Mouse (Mus musculus): ENCODE results near the gene Ascc2. TPM values are rescaled to one million over a fixed set of nuclear protein-coding genes. Genes with fewer than 3 reads are reported as not detected.
A peak's percentile ranks its signal among the peaks of the same experiment; 100 is the strongest.
"Not testable (repeated sequence)": the region's sequence is repeated elsewhere in the genome, so short reads cannot be mapped to it uniquely, and the experiment has no call there.

Gene Ascc2
- total RNA-seq, 2 experiments from 2014 or later = 5.3 to 12.2 TPM

- no peak for ATAC-seq (replicated peaks; ENCODE audit: low FRiP score, poor library complexity, severe bottlenecking)
Measured at GRCm38 (mm10) chr11:4678700-4679440, 41.3 kb downstream of the Ascc2 start.

- no peak for ATAC-seq (replicated peaks; ENCODE audit: low FRiP score, poor library complexity, severe bottlenecking)
Measured at GRCm38 (mm10) chr11:4679441-4679832, 41.9 kb downstream of the Ascc2 start.

GRCm38 (mm10) chr11:4680126-4680525, 42.6 kb downstream of the Ascc2 start:
- ATAC-seq (replicated peaks; ENCODE audit: low FRiP score, poor library complexity, severe bottlenecking) = no peak

- ATAC-seq (replicated peaks; ENCODE audit: low FRiP score, poor library complexity, severe bottlenecking) = no peak
Measured at GRCm38 (mm10) chr11:4683516-4683915, 46.0 kb downstream of the Ascc2 start.

- ATAC-seq (replicated peaks; ENCODE audit: low FRiP score, poor library complexity, severe bottlenecking) = no peak
Measured at GRCm38 (mm10) chr11:4684186-4684585, 46.6 kb downstream of the Ascc2 start.

- ATAC-seq (replicated peaks; ENCODE audit: low FRiP score, poor library complexity, severe bottlenecking) = no peak
Measured at GRCm38 (mm10) chr11:4685071-4685470, 47.5 kb downstream of the Ascc2 start.

GRCm38 (mm10) chr11:4685510-4685909, 48.0 kb downstream of the Ascc2 start:
- no peak for ATAC-seq (replicated peaks; ENCODE audit: low FRiP score, poor library complexity, severe bottlenecking)

GRCm38 (mm10) chr11:4687027-4687426, 49.5 kb downstream of the Ascc2 start:
- ATAC-seq (replicated peaks; ENCODE audit: low FRiP score, poor library complexity, severe bottlenecking) = no peak

GRCm38 (mm10) chr11:4687874-4688273, 50.3 kb downstream of the Ascc2 start:
- ATAC-seq (replicated peaks; ENCODE audit: low FRiP score, poor library complexity, severe bottlenecking) = no peak

GRCm38 (mm10) chr11:4688632-4689380, 51.3 kb downstream of the Ascc2 start:
- ATAC-seq (replicated peaks; ENCODE audit: low FRiP score, poor library complexity, severe bottlenecking) = no peak

GRCm38 (mm10) chr11:4690353-4690752, 52.8 kb downstream of the Ascc2 start:
- ATAC-seq (replicated peaks; ENCODE audit: low FRiP score, poor library complexity, severe bottlenecking) = no peak

- no peak for ATAC-seq (replicated peaks; ENCODE audit: low FRiP score, poor library complexity, severe bottlenecking)
Measured at GRCm38 (mm10) chr11:4691213-4691612, 53.7 kb downstream of the Ascc2 start.

GRCm38 (mm10) chr11:4692162-4692561, 54.6 kb downstream of the Ascc2 start:
- ATAC-seq (replicated peaks; ENCODE audit: low FRiP score, poor library complexity, severe bottlenecking) = no peak

GRCm38 (mm10) chr11:4697043-4697983, 59.8 kb downstream of the Ascc2 start:
- ATAC-seq (replicated peaks; ENCODE audit: low FRiP score, poor library complexity, severe bottlenecking) = 0 out of 2 replicates have a peak, but pooled peaks have one; percentile 18

GRCm38 (mm10) chr11:4700726-4701125, 63.2 kb downstream of the Ascc2 start:
- no peak for ATAC-seq (replicated peaks; ENCODE audit: low FRiP score, poor library complexity, severe bottlenecking)

- peak; percentile 28 for ATAC-seq (replicated peaks; ENCODE audit: low FRiP score, poor library complexity, severe bottlenecking)
Measured at GRCm38 (mm10) chr11:4703688-4704071, 66.1 kb downstream of the Ascc2 start.

- peak; percentile 97 for ATAC-seq (replicated peaks; ENCODE audit: low FRiP score, poor library complexity, severe bottlenecking)
Measured at GRCm38 (mm10) chr11:4704072-4704964, 66.8 kb downstream of the Ascc2 start, which contains the start of the genes Uqcr10 and Zmat5. Uqcr10 (minus strand) TSS chr11:4704342. Zmat5 (plus strand) TSS chr11:4704678.

- ATAC-seq (replicated peaks; ENCODE audit: low FRiP score, poor library complexity, severe bottlenecking) = no peak
Measured at GRCm38 (mm10) chr11:4705178-4705577, 67.6 kb downstream of the Ascc2 start.

- ATAC-seq (replicated peaks; ENCODE audit: low FRiP score, poor library complexity, severe bottlenecking) = not testable (repeated sequence)
Measured at GRCm38 (mm10) chr11:4710188-4710587, 72.6 kb downstream of the Ascc2 start.
